Mouse (Mus musculus) erythroblast, embryonic 14.5 days (primary cell): ENCODE measurements at regions not wholly inside any gene's neighbourhood (a gene's known extent, or its start where the extent isn't known, plus 50 kb on each side); places are given as distances from the start of the nearest gene placed in this dataset.

Experiments
- GATA1 ChIP-seq: IDR thresholded peaks from 2 replicates; pipeline ENCODE4 v1.6.1; 2012; ENCODE audit warnings: low read length, inconsistent platforms, mixed read lengths
- TAL1 ChIP-seq: IDR thresholded peaks from 3 replicates; pipeline ENCODE4 v1.6.1; 2012; ENCODE audit warnings: low read length, inconsistent platforms, mixed read lengths

DNA sequence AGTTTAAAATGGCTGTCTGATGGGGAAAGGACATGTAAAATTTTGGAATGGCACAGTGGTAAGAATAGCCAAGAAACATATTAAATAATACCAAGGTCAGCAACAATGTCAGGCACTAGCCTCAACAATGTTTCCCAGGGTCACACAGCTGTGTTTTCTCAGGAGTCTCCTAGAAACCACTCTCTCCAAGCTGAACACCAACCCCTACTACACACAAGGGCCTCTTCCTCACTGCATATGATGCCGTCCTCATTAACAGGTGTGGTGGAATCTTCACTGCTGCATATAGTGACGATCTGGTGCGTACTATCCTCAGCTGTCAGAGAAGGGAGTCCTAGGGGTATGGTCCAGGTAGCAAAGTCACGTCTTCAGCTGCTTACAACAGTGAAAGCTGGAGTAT, 1275.4 kb upstream of the A1bg start:
- TF ChIP-seq TAL1 (no peak), GATA1 (no peak)
